Mouse (Mus musculus) left cerebral cortex, postnatal 10 days (tissue): ENCODE data around the gene Marc1. TPM values are rescaled to one million over a fixed set of nuclear protein-coding genes. Genes with fewer than 3 reads are reported as not detected.

Experiments
- DNase-seq, 2 experiments: peaks; one replicate each; pipeline ENCODE4 v3.0.0; 2021 to 2022; ENCODE audit warnings: low spot score in 2 of 2, mixed read lengths in 1 of 2; ENCODE audit errors: extremely low spot score in 1 of 2
- intact Hi-C: fragments of 180-260 bp; cut with DNase I; formaldehyde crosslinking; loops from one replicate; pipeline ENCODE4 v1.15.1; 2025
- total RNA-seq, 2 experiments: library from RNA; stranded (reverse); gene quantifications; 2 replicates each; pipeline ENCODE4 v1.2.3; 2021

Marc1 gene
- total RNA-seq, 2 experiments from 2014 or later = not detected

DNA sequence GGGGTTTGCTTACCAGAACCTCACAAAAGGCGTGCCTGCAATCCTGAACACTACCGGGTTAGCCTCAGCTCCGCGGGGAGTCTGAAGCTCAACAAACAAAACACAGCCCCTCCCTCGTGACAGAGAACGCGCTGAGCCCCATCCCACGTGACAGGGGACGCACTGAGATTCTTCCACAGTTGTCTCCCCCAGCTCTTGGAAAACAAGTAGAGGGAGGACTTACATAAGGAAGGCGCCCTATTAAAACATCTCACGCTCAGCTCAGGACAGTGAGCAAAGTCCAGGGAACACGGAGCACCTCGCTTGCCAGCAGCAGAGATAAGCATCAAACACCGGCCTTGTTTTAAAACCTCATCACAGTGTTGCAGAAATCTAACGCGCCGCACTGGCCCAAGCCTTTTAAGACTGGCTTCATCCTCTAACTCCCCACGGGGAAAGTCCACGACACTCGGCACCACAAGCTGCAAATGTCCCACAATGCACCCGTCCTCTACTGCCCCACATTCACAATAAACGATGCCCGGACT lies 16.1 kb upstream of the Marc1 start:
- peak in 1 of 2 experiments; percentile 82 for DNase-seq
- intact Hi-C loops = no loop called here

GRCm38 (mm10) chr1:184825093-184825492 lies 14.0 kb upstream of the Marc1 start:
- DNase-seq = peak; percentile 44 to 55
- intact Hi-C loops = no loop called here

DNA sequence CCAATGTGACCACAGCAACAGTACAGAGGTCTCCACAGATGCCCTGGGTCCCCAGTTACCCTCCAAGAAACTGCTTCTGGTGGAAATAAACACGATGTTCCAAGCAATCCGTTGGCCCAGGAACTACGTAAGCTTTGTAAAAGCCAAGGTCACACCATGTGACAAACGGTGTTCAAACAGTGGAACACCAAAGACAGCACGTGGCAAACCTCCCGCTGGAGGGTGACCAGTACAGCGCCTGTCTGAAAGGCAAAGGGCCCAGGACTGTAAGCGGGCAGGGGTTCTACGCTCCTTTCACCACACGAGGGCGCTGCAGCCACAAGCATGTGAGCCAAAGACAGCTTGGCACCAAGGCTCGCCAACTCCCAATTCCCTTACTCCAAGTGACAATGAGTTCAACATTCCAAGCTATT lies 13.3 kb upstream of the Marc1 start:
- DNase-seq = peak; percentile 83 to 94

GRCm38 (mm10) chr1:184822678-184823077 lies 11.6 kb upstream of the Marc1 start:
- intact Hi-C loops = no loop called here
- DNase-seq = peak; percentile 54 to 56

More for the DNA sequence above, 13.3 kb upstream of the Marc1 start:
- intact Hi-C loops = no loop called here

- intact Hi-C loops = no loop called here
Observed at GRCm38 (mm10) chr1:184817768-184818167, 6.7 kb upstream of the Marc1 start.

DNA sequence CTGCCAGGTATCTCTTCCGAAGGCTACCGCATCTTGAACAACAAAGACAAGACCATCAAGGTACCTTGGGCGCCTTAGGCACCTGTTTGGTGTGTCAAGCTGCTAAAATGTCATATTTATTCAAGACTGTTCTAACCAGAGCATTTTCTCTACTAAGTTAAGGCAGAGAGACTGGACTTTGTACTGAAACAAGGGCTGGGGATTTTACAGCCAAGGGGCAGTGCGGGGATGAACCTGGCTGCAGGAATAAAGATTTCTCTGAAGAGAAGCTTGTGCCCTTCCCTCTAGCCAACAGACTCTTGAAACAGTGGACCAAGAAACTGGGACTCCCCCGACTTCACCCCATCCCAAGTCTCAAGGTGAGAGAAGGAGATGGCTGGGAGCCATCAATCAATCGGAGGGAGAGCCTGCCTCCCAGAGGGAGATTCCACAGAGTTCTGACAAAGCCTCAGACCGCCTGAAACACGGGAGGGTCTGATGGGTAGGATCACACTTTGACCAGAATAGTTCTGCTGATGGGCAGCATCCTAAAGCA lies 670 bp upstream of the Marc1 start:
- intact Hi-C loops = no loop called here
- no peak for DNase-seq

More at GRCm38 (mm10) chr1:184817768-184818167, 6.7 kb upstream of the Marc1 start:
- no peak for DNase-seq

GRCm38 (mm10) chr1:184809578-184810001 lies 1.5 kb downstream of the Marc1 start:
- no peak for DNase-seq
- intact Hi-C loops = no loop called here

GRCm38 (mm10) chr1:184808418-184809012 lies 2.6 kb downstream of the Marc1 start:
- DNase-seq = no peak
- intact Hi-C loops = no loop called here

DNA sequence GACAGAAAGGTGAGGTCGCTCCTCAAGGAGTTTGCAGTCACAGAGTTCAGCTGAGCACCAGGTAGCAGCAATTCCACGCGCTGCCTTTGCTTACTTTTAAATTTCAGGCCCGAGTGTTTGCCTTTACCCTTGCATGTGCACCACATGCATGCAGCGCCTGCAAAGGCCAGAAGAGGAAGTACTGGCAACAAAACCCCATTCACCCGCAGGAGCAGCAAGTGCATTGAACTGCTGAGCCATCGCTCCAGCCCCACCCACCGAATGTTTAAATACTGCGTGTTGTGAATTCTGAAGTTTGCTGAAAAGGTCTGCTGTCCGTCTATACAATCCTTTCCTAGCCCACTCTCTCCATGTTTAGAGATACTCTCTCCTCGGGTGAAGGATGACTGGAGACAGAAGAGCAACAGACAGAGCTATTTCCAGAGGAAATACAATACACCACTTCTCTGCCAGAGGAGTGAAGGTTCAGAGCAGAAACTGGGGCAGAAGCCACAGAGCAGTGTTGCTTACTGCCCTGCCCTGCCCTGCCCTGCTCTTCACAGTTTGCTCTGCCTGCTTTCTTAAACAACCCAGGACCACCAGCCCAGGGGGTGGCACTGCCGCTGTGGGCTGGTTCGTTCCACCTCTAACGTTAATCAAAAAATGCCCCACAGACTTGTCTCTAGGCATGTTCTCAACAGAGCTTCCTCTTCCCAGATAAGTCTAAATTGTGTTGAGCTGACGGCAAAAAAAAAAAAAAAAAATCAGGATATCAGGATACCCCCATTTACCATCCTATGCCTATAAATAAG lies 3.3 kb downstream of the Marc1 start:
- intact Hi-C loops = no loop called here
- DNase-seq = no peak

DNA sequence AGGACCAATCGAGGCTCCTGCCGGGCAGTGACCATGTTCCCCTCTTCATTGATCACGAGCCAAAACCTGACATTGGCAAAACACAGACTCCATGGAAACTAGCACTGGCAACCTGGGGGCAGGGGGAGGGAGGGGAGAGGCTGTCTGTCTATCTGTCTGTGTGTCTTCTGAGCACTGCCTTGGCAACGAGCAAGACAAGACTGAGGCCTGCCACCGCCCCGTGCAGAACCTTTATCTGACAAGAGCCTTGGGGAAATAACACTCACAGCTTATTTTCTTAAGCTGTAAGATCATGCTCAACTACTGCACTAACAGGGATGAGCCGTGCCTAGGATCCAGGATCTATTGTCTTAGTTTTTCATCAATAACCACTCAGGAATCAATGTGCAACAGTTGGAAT lies 4.0 kb downstream of the Marc1 start:
- DNase-seq = no peak
- intact Hi-C loops = no loop called here

- intact Hi-C loops = no loop called here
Observed at GRCm38 (mm10) chr1:184805749-184806148, 5.4 kb downstream of the Marc1 start.

DNA sequence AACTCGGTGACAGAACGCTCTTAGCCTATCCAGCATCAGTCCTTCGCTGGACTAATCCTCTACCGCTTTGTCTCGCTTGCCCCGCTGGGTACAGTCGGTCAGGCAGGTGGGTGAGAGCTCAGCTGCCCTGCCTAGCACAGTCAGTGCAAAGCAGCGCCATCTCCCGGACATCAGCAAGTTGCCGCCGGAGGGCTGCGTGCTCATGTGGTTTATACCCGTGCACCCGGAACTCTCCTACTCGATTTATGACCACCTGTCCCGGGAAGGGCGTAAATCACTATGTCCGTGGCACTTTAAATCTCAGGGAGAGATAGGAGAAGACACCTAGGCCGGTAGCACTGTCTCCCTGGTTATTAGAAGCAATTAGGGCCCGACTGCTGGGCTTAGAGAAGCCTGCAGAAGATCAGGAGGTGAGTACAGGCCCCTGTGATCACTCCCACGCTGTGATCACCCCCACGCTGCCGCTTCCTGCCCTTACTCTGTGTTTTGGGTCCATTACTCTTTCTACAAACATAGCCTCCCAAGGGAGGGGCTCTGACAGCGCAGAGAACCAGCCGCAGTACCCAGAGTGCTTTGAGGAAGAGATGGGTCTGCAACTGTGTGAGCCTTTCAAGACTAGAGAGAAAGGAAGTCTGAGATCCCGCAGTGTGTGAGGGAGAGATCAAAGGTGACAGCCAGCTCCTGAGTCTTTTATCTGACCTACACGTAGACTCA lies 17.8 kb downstream of the Marc1 start:
- peak in 1 of 2 experiments; percentile 67 for DNase-seq
- intact Hi-C loops = no loop called here

More at GRCm38 (mm10) chr1:184805749-184806148, 5.4 kb downstream of the Marc1 start:
- DNase-seq = no peak

DNA sequence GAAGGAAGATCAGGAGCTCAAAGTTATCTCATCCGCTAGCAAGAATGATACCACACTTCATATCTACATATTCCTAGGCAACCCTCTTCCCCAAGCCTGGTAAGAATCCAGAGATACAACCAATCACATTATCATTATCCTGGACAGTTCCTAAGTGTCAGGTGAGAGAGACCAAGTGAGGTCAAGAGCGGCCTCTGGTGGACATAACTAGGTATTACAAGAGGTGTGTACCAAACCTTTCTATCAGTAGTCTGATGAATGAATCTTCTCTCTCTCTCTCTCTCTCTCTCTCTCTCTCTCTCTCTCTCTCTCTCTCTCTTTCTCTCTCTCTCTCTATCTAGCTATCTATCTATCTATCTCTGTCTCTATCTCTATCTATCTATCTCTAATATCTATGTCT lies 20.0 kb downstream of the Marc1 start:
- intact Hi-C loops = no loop called here
- no peak for DNase-seq

DNA sequence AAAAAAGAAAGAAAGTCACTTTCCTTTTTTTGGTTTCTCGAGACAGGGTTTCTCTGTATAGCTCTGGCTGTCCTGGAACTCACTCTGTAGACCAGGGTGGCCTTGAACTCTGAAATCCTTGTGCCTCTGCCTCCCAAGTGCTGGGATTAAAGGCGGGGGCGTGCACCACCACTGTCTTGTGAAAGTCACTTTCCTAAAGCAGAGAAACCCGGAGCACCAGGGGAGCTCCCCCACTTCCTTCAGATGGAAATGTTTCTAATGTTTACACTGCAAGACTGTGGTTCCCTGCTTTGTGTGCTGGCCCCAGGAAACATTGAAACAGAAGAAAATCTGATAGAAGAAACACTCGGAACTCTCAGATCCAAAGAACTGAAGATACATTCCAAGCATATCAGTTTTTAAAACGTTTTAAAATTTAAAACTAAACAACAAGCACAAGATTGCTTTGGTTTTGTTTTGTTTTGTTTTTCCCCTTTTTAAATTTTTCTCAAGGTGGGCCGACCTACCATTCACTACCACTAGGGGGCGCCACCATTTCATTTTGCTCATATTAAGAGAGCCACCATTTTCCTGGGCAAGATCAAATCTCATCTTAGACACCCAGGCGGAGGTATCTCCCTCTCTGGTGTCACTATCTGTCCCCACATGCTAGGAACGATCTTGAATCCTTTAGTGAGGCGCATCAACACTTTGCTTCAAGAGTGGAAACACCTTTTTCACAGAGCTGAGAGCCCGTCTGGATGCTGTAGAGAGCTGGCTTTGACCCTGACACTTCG lies 24.5 kb downstream of the Marc1 start:
- no peak for DNase-seq
- intact Hi-C loops = no loop called here

DNA sequence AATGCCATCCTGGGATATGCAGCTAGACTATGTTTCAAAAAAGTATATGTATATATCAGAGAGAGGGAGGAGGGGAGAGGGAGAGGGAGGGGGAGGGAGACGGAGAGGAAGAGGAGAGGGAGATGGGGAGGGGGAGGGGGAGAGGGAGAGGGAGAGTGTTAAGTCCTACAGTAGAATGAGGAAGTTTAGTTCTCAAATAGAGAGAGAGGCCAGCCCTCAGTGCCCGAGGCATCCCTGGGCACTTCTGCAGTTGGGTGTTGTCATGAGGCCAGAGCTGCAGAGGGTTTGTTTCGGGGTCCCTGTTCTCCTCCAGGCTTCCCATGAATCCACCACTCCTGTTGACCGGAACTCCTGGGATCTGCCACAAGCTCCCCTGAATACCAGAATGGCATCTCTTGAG lies 27.5 kb downstream of the Marc1 start:
- DNase-seq = no peak
- intact Hi-C loops = no loop called here

DNA sequence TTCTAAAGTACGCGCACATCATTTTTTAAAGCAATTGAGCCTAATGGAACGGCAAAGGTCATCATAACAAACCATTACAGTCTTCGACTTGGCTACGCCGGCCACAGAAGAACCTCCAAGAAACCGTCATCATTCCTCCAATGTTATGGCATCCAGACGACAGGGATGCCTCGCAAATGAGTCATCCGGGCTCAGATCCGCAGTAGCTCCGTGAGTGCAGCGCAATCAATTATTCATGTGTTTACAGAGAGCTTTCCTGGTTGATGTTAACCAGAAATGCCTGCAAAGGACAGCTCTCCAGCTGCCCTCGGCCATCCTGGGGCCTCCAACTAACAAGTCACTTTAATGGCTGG lies 29.0 kb downstream of the Marc1 start:
- intact Hi-C loops = no loop called here
- no peak for DNase-seq

DNA sequence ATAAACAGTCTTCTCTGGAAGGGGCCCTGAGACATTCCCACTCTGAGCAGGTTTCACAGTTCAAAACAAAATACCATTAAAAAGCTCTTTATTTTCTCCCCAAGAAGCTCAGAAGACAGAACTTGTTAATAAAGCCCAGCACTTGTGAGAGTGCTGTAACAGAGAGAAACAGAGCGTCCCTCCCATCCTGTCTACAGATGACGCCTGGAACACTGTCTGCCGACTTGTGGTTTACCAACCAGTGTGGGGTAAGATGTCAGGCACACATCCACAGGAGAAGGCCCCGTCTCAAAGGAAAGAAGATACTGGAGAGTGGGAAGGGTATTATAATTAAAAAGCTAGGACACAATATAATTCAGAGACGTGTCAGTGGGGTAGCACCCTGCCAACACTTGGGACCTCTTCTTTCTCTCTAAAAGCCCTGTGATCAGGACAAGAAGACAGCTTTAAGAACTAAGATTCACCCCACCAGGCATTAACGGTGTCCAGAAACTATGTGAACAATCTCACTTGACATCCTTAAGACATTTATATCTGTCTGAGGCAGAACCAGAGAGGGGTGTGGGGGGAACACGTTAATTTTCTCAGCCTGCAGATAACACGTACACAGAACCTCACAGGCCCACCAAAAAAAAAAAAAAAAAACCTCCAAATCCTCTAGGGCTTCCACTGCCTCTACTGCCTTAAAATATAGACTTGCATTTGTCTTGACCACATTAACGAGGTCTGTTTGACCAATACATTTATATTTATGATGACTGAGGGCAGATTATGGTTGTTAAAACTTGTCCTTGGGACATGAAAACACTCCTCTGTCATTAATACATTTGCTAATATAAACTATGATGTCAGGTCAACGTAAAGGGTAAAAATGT lies 29.6 kb downstream of the Marc1 start:
- intact Hi-C loops = no loop called here
- DNase-seq = no peak

DNA sequence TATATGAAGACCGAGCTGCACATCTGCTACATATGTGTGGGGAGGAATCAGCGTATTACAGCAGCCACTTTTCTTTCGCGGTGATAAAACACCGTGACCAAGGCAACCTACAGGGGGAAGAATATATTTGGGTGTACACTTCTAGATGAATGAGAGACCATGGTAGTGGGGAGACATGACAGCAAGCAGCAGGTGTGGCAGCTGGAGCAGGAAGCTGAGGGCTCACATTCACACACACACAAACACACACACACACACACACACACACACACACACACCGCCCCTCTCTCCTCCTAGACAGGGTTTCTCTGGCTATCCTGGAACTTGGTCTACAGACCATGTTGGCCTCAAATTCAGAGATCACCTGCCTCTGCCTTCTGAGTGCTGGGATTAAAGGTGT lies 33.0 kb downstream of the Marc1 start:
- intact Hi-C loops = no loop called here
- DNase-seq = no peak
